Mouse (Mus musculus): ENCODE results near the gene Vegfb.

Gene Vegfb

GRCm38 (mm10) chr19:6972247-6972917 is 15.1 kb downstream of the Vegfb start:
- no peak for DNase-seq (ENCODE audit: low read depth, low spot score)

- no peak for DNase-seq (ENCODE audit: low read depth, low spot score)
These were observed 15.8 kb downstream of the Vegfb start for GRCm38 (mm10) chr19:6971644-6972043.

DNA sequence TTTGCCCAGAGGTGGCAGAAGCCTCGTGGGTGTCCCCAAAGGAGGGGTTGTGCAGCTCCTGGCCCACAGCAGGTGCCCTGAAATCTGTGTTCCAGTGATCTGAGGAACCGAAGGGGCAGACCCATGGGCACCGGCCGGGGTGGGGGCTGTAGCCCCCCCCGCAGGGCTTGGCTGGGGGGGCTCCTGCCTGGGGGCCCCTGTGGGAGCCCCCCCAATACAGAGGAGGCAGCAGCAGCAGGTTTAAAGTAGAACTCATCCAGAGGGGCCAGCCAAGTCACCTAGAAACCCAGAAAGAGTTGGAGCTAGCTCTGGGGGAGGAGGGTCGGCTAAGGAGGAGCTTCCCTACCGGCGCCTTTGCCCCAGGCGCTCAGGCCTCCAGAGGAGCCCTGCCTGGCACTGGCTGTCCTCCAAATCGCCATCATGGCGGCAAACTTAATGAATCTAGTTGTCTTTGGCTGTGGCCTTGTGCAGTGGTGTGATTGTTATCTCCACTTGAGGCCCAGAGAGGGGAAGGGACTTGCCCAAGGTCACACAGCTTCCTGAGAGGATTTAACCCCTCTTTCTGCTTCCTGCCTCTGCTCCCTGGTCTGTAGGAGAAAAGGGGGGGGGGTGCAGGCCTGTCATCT is 16.9 kb downstream of the Vegfb start:
- no peak for DNase-seq (ENCODE audit: low read depth, low spot score)

DNA sequence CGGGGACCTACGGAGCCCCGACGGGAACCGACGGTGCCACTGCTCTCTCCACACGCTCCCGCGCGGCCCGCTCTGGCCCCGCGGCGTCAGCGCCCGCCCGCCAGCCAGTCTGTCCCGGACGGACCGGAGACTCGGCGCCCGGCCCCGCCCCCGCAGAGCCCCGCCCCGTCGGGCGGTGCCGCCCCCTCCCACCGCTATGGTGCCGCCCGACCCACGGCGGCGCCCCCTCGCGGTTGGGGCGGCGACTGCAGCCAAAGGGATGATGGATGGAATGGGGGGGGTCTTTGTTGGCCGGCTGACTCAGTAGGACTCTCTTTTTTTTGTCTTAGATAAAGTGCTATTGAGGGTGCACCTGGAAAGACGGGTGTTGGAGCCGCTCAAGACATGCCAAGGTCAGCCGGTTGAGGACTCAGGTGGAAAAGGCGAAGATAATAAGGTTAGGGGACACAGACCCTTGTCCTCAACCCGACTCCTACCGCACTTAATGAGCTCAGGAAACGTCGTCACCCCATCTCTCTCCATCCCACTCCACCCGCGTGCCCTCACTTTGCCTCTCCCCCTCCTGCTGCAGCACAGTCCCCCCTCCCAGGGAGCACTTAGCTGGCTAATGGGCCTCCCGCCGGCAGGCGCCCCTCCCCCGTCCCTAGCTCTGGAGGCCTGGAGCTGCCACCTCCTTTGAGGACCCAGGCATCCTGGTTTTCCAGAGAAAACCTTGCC is 17.6 kb downstream of the Vegfb start:
- no peak for DNase-seq (ENCODE audit: low read depth, low spot score)

DNA sequence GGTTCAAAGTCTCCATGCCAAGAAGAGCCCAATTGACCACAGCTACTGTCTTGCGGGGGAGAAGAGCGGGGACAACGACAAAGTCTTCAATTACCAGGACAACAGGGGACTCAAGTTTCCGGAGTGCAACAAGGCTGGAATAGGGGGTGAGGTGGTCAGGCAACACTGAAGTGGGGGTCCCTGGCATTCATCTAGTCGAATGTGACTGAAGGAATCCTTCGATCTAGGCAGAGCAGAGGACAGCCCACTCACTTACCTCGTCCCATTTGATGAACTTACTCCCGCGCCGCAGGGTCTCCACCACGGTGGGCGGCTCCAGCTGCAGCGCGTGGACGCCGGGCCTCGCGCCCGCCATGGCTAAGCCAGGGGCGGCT is 18.2 kb downstream of the Vegfb start:
- DNase-seq (ENCODE audit: low read depth, low spot score): no peak

DNA sequence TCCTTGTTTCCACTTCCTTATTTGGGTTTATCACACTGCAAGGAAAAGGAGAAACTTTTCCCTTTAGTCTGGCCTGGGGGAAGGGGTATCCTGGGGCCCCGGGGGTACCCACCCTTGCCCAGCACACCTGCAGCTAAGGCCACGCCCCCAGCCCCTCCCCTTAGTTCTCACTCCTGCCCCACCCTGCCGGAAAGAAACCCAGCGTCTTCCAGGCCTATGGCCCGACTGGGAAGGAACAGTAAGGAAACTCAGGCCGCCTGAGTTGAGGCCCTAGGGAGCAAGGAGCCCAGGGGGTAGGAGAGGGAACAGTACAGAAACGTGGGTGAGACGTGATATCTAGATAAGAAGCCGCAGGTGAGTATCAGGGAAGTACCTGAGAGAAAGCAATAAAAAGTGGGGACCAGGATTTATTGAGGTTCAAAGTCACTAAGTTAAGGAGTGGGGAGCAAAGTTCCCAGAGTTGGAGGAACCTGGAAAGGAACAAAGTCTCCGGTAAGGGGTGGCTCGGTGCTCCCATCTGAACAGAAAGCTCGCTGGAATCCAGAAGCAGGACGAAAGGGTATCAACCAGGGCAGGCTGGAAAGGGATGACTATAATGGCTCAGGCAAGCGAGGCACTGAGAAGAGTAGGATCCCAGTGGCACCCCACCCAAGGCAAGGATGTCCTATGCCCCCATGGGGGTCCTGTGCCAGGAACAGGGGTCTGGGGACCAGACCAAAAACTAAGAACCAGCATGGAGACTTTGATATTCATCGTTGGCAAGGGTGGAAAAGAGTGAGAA is 18.8 kb downstream of the Vegfb start:
- DNase-seq (ENCODE audit: low read depth, low spot score): no peak

- no peak for DNase-seq (ENCODE audit: low read depth, low spot score)
These were observed 31.0 kb downstream of the Vegfb start for GRCm38 (mm10) chr19:6956461-6956860.

DNA sequence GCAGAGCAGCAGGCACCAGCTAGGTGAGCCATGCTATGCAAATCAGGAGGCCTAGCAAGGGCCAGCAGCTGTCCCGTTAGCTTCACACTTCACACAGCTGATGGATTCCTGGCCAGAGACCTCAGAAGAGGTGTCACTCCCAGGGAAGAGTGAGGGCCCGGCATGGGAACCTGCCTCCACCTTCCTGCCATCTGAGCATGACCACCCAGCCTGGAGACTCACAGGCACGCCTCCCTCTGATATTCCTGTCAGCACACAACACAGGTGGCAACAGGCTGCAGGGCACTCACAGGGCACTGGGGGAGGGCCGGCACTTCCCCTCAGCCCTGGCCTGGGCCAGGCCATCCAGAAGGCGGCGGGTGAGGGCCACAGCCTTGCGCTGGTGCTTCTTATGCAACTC is 32.0 kb downstream of the Vegfb start:
- no peak for DNase-seq (ENCODE audit: low read depth, low spot score)

DNA sequence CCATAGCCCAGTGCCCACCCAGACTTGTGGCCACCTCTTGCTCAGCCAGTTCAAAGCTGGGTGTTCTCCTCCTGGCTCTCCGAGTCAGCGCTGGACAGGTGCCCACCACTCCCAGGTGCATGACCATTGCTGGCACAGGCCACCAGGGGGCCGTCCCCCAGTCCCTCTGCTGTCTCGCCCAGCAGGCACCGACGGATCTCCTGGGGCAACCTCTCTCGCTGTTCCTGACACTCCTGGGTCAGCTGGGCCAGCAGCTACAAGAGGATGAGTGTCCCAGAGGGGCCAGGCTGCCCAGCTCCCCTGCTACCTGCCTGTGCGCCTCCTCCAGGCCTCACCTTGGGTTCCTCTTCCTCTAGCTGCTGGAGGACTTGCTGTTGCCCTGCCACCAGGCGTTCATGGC is 33.4 kb downstream of the Vegfb start:
- DNase-seq (ENCODE audit: low read depth, low spot score): no peak

DNA sequence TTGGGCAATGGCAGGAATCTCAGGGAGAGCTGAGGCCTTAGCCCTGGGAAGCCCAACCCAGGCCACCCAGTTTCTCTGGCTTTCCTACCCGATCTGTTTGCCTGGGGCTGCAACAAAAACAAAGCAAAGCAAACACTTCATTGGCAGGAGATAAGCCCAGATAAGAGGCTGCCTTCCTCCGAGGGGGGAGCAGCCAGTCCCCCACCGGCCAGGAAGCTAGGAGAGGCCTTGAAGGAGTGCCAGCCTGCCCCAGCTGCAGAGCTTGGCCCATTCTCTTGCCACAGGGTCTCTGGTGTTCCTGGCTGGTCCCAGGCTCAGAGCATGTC is 34.8 kb downstream of the Vegfb start:
- DNase-seq (ENCODE audit: low read depth, low spot score): no peak

GRCm38 (mm10) chr19:6951994-6952711 is 35.3 kb downstream of the Vegfb start:
- no peak for DNase-seq (ENCODE audit: low read depth, low spot score)

DNA sequence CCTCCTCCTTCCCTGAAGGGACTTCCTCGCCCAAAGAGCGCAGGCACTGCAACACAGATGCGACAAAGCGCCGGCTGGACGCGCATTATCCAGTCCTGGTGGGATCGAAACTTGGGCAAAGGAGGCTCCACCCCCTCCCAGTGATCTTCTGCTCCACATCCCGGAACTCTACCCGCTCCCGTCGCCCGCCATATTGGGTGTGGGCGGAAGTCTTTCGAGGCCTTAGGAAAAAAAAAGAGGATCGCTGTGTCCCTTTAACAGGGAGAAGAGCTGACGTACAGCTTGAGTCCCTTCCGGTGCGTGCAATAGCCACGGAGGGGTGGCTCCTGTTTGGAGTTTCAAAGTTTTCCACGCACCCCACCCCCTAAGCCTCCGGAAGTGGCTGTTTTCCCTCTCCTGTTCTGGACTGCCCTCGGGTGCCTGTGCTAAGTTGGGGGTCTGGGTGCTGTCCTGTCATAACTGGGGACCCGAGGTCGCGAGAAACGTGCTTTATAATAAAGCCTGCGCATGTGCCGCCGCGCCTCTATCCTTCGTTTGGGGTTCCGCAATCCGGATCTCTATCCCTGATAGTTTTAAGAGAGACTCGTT is 36.0 kb downstream of the Vegfb start:
- peak; percentile 86 for DNase-seq (ENCODE audit: low read depth, low spot score)

DNA sequence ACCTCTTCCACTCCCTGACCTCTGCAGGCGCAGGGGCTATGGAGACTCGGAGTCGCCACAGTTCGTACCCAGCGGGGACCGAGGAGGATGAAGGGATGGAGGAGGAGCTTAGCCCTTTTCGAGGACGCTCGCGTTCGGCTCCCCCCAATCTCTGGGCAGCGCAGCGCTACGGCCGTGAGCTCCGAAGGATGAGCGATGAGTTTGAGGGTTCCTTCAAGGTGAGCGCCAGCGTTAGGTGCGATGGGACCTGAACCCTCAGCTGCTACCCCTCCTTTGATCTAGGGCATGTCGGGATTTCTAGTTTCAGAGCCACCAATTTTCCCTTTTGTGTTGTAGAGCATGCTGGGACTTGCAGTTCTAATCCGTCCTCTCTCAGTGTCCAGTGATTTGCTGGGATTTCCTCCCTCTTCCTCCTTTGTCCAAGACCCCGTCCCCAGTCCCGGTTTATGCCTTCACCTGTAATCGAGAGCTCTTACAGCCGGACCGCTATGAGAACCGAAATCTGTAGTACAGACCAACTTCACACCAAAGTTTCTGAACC is 36.8 kb downstream of the Vegfb start:
- DNase-seq (ENCODE audit: low read depth, low spot score): peak; percentile 66

DNA sequence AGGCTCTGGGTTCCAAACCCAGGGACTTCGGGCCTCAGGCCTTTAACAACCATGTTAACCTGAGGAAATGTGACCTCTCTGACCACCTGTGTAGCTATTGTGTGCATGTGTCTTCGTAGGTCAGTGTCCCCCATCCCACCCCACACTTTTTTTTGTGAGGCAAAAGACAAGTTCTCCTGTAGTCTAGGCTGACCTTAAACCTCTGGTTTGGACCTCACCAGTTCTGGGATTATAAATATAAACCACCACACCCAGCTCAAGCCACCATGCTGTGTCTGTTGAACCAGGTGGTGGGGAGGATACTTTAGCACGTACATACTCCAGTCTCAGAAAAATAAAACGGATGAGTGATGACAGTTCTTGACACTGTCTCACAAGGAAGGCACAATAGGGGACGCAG is 37.5 kb downstream of the Vegfb start:
- no peak for DNase-seq (ENCODE audit: low read depth, low spot score)

- DNase-seq (ENCODE audit: low read depth, low spot score): no peak
These were observed 37.9 kb downstream of the Vegfb start for GRCm38 (mm10) chr19:6949532-6949931.

- DNase-seq (ENCODE audit: low read depth, low spot score): no peak
These were observed 39.3 kb downstream of the Vegfb start for GRCm38 (mm10) chr19:6948186-6948585.

DNA sequence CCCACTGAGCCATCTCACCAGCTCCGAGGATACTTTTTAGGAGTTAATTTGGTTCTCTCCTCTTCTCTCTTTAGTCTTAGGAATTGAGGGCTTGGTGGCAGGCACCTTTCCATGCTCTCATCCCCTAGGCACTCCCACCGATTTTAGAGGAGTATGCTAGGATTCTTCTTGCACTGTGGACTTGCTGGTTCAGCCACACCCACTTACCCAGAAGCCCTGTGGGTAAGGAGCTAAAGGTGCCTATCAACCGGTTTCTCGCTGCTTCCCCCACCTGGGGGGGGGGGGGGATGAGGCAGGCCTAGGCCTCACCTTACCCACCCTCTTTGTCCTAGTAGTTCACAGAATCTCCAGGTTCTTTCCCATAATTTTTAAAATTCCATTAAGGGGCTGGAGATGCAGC is 39.7 kb downstream of the Vegfb start:
- no peak for DNase-seq (ENCODE audit: low read depth, low spot score)

DNA sequence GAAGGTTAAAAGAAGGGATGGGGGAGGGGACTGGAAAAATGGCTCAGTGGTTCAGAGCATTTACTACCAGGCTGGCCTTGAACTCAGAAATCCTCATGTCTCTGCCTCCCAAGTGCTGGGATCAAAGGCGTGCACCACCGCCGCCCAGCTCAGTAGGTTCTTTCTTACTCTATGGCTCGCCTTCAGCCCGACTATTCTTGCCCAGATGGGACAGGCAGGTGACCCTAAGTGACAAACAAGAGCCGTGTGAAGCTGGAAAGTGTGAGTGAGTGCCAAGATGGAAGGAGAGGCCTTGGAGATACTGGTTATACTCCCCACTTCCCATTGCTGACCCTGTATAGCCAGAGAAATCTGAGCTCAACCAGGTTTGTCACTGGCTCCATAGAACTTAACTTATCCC is 43.7 kb downstream of the Vegfb start:
- DNase-seq (ENCODE audit: low read depth, low spot score): no peak

GRCm38 (mm10) chr19:6942764-6943163 is 44.7 kb downstream of the Vegfb start:
- no peak for DNase-seq (ENCODE audit: low read depth, low spot score)

DNA sequence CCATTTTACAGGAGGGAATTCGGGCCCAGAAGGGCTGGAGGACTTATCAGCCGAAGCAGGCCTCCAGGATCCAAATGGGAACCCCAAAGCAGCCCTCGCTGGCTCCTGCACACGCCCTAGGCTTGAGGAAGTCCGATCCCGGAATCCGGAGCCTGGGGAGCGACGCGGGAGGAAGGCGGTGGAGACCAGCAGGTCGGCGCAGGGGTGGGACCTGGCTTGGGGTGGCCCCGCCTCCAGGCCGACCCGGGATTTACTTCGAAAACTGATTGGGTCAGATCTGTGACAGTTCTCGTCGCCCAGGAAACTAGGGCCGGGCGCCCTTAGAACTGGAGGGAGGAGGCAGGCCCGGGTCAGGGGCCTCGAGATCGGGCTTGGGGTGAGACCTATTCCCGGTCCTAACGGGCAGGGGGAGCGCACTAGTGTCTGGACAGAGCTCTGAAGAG is 45.2 kb downstream of the Vegfb start, which contains the start of gene Gpr137:
Gpr137 (minus strand) TSS at position 232 of the 443 bp plus-strand sequence.
- peak; percentile 78 for DNase-seq (ENCODE audit: low read depth, low spot score)
